Mouse (Mus musculus) ovary, postnatal 14 days (tissue): ENCODE results near the gene Zfp867.
A peak's percentile ranks its signal among the peaks of the same experiment; 100 is the strongest.

Experiments
- DNase-seq: peaks from one replicate; pipeline ENCODE4 v3.0.0; 2022; ENCODE audit warnings: low spot score

Zfp867 gene

DNA sequence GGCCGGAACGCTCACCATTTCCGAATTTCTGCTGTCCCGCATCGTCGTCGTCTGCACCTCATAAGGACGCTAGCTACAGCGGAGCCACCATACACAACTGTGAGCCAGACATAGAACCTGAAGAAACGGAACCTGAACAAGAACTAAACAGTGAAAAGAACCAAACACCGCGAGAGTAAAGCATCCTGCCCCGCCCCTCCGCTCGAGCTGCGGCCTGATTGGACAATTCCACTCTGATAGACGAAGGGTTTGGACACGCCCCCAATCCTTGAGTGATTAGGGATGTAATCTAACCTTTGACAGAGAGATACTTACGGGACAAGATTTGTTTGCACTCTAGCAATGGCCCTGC is at the start of gene Zfp867:
Zfp867 (minus strand) TSS at position 149 of the 352 bp plus-strand sequence.
- peak; percentile 83 for DNase-seq

DNA sequence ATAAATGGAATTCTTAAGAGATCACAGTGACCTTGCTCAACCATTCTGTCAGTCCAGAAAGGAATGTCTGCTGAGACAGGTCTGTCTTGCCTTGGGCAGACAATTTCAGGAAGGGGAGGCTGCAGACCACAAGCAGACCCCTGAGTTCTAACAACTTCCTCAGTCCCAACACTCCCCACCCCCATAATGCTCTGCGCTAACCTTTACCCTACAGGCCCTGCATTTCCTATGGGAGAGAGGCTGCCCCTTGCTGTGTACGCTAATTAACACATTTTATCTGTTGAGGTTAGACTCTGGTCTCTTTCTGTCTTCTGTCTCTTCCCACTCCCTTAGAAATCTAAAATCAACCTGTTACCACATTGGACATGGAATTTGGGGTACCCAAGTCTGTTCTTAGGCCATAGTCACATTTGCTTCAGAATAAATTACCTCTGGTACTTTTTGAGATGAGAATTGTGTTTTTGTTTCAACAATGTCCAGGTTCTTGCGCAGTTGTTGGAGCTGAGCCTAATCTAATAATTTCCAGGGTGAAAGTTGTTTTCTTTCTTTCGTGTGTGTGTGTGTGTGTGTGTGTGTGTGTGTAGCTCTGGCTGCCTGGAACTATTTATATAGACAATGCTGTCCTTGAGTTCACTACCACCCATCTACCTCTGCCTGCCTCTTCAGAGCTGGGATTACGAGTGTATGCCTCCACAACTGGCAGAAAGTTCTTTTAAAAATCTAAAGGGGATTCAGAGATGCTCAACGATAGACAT is 47.6 kb upstream of the Zfp867 start:
- no peak for DNase-seq

DNA sequence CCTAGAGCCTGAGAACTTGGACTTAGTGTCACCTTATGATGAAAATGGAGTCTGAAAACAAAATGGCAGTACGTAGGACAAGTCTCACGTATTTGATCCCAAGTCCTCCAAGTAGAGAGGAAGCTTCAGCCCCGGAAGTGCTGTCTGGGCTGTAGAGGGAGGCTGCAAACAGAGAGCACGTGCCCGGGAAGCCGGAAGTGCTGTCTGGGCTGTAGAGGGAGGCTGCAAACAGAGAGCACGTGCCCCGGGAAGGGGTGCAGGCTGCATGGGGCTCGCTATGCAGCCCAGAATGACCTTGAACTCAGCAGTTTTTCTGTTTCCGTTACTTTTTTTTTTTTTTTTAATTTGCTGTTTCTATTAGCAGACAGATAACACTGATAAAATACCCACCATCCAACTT is 46.0 kb upstream of the Zfp867 start:
- DNase-seq, result no peak

DNA sequence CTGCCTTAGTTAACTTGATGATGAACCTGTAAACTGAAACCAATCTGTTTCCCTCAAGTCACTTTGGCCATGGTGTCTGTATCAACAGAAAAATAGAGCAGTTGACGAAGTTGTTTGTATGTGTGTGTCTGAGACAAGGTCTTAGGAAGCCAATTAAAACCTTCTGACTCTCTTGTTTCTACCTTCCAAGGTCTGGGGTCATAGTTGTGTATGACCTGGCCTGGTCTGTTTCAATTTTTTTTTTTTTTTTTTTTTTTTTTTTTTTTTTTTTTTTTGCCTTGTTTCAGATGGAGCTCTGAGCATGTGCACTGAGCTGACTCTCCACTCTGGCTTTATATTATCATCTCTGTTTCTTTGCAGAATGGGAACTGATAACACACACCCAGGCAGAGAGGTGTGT is 45.2 kb upstream of the Zfp867 start:
- DNase-seq, result no peak

DNA sequence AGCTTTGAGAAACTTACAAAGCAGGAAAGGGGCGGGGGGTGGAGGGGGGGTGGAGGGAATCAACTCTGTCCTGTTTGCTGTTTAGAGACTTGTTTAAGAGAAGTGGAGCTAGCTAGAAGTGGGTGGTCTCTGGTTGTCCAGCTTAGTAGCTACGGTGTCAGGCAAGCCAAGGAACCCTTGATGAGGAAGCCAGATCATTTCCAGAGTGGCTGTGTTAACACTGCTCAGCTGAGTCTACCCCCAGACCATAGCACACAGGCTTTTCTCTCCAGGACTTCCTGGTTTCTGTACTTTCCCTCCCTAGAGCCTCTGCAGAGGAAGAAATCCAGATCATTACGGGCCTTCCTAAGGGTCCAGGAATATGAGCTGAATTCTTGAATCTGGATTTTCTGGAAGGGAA is 42.5 kb upstream of the Zfp867 start:
- no peak for DNase-seq

DNA sequence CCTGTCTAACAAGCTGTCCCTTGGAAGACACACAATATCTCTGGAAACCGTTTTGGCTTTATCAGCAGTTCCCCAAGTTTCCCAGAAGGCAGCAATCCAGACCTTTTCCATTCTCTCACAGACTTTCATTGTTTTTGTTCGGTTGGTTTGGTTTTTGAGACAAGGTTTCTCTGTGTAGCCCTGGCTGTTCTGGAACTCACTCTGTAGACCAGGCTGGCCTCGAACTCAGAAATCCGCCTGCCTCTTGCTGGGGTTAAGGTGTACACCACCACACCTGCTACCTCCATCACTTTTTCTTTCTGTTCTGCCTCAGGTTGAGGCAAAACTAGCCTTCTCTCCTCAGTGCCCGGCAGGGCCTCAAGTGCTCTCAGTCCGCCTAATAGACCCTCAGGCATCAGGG is 42.1 kb upstream of the Zfp867 start:
- DNase-seq, result no peak

DNA sequence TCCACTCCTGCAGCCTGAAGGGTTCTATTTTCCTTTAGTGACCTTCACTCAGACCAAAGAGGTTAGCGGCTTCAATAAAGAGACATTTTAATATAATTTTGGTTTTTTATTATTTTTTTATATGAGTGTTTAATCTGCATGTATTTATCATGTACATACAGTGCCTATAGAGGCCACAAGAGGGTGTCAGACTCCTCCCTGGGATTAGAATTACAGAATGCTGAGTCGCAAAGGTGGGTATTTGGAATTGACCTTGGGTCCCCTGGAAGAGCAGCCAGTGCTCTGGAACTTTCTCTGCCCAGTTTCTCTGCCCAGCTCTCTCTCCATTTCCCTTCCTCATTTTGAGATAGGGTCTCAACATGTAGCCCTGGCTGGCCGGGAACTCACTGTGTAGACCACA is 41.3 kb upstream of the Zfp867 start:
- no peak for DNase-seq

DNA sequence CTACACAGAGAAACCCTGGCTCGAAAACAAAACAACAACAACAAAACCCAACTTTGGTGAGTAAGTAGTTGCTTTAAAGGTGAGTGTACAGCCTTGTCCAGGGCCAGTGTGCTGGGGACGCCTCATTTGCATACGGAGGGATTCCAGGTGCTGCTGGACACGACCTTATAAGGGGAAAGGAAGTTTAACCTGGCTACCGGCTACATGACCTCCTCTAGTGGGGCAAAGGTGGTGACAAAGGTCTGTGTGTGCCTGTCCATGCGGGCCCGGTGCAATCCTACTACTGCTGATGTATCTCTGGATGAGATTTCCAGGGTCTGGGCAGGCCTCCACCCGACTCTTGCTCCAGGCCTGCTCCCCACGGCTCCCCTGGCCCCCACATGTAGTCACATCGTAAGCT is 40.5 kb upstream of the Zfp867 start:
- DNase-seq, result no peak

DNA sequence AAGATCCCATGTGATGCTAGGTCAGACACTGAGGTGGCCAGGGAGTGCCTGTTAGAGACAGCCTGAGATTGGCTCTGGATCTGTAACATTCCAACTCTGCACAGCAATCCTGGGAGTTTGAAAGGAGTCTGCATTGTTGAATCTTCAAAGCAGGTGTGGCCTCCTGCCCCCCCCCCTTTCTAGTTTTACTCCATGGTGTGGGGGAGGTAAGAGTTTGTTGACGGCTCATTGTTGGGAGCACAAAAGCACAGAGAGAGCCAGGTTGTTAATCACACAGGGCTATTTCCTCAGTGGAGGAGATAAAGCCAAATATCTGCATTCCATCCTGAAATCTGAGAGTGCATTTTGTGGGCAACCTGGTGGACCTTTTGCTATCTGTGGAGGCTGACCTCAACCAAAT is 39.3 kb upstream of the Zfp867 start:
- no peak for DNase-seq

DNA sequence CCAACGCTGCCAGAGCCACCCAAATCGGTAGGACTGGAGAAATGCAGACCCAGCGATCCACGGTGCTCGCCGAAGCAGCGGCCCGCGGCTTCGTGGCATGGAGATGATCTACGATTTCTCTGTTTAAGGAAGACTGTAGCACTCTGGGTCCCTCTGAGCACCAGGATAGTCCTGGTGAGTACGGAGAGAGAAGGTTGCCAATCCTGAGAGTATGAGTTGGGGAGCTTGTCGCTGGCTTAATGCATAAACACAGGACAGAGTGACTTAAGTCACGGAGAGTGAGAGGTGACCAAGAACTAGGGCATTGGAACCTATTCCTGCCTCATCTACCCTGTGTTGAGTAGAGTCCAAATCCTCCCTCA is 34.4 kb upstream of the Zfp867 start:
- DNase-seq, result no peak

DNA sequence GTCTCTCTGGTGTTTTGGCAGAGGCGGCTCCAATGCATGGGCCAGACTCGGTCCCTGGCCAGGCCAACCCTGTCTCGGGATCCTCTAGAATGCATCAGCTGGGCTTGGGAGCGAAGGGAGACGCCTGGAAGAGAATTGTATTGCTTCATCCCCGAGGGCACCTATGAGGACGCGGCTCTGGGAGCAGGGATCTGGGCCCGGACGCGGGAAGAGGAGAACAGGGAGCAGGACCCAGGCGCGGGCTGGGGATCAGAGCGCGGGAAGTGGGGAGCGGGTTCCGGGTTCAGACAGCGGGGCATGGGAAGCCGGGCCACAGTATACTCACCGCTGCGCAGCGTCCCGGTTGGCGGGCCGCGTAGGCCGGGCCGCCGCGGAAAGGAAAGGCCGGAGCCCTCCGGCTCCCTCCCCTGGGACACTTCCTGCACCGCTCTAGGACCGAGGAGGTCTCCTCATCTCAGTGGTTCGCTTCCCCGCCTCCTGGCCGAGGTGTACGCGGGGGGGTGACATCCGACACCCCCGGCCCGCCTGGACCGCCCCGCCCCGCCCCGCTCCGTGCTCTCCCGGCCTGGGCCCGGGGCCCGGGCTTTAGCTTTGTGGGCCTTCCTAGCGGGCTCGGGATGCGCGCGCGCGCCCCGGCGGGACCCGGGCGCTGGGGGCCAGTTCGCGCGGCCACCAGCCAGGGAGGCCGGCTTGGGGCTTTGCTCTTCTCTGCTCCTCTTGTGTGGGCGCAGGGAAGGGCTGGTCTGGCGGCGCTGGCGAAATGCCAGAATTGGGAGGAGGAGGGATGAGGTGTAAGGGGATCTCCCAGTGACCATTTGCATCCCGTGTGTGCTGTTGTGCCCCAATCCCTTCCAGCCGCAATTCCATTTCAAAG is 33.8 kb upstream of the Zfp867 start:
- peak; percentile 88 for DNase-seq

DNA sequence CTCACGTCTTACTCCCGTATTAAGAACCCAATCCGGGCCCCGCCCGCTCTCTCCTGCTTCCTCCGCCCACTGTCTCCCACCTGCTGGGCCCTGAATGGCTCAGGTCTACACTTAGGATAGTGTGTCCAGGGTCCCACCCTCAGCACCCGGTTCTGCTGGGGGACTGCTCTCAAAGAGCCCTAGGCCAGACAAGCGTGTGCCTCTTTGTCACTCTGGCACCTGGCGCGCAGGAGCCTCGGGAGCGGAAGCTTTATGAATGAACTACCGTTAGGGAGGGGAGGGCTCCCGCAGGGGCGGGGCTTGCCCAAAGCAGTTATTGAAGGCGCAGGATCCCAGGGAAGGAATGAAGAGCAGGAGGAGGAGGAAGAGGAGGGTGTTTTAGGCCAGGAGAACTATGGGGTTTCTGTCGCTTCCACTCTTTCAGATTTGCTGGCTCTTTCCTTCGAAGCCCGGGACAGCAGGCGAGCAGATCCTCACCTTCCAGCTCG is 33.1 kb upstream of the Zfp867 start:
- DNase-seq, result peak; percentile 29

DNA sequence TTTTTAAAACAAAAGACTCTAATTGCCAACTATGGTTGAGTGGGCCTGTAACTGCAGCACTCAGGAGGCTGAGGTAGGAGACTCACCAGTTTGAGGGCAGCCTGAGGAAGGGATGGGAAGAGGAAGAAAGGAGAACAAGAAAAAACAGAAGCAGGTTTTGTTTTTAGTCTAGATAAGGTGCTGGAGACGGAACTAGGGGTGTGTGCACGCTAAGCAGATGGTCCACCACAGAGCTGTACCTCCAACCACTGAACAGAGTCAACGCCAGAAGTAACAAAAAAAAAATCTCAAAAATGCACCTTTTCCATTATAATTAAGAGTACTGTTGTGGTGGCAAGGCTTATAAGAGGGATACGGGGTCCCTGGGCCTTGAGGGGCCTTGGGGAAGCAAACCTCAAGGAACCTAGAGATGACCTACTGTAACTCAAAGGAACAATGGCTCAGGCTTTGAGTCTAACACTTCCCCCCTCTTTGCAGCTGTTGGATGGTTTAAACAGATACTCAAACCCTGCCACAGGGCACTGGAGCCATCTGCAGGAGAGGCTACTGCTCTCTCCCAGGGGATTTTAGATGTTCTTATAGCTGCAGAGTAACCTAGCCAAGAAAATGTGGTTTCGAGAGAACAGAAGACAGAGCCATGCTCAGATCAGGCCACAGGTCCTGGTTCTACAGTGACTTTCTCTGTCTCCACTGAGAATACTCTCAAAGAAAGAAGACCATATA is 29.9 kb upstream of the Zfp867 start:
- no peak for DNase-seq

DNA sequence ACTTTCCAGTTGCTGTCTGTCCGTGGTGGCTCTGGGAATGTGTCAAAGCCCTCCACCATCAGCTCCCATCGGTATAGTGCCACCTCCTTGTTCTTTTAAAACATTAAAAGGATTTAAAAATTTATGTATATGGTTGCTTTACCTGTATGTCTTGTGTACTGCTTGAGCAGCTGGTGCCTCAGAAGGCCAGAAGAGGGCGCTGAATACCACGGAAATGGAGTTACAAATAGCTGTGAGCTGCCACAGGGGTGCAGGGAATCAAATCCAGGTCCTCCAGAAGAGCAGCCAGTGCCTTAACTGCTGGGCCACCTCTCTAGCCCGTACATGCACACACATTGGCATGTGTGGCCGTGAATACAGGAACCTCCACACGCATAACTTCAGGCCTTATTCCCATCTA is 25.5 kb upstream of the Zfp867 start:
- no peak for DNase-seq

DNA sequence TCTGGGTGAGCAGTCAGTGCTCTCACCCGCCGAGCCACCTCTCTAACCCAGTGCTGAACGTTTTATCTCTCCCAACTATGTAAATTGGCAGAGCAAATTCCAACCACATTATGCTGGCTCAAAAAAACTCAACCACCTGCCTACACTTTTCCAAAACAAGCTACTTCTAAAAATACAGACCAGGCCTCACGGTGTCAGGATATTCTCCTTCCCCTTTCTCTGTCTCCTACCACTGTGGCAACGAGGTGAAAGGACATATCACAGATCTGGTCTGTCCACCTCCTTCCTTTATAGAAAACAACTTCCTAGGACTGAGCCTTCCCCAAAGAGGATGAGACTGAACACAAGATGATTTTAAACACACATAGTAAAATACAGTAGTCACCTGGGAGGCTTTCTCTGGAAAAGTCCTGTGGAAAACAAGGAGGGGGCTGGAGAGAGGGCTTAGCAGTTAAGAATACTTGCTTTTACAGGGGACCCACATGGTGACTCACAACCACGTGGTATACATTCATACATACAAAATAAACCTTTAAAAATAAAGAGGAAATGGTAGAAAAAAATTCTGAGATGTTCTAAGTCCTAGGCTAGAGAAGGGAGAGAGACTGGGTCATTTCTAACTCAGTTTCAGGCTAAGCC is 24.5 kb upstream of the Zfp867 start:
- DNase-seq, result no peak

DNA sequence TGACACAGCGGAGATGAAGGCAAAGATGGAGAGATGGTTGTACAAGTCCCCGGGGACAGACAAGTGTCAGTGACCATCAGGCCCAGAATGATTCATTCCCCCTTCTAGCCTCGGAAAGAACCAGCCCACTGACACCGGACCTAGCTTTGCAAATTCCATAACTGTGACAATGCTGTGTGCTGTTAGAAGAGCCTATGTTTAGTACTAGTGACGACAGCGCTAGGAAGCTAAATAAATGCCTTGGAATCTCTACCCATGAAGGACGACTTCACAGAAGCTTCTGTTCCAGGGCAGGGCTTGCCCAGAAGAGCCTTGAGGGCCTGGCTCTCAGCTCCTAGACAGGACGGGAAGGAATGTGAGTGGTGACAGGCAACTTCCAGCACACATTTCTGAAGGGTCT is 13.9 kb upstream of the Zfp867 start:
- no peak for DNase-seq

DNA sequence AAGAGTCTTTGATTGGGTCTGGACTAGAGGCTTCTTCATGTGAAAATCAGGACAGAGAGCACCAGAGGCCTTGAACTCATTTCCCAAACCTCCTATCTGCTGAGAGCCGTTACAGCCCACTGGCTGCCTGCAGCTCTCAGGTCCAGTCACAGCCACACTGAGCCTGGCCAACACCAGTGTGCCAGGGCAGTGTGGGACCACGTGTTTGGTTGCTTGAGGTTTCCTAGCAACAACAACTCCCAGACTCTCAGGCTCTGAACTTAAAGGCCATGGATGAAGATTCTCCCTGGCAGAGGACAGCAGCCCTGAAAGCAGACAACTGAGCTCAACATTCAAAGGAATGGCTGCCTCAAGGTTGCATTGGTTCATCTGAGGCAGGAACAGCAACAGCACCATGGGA is 13.4 kb upstream of the Zfp867 start:
- no peak for DNase-seq

DNA sequence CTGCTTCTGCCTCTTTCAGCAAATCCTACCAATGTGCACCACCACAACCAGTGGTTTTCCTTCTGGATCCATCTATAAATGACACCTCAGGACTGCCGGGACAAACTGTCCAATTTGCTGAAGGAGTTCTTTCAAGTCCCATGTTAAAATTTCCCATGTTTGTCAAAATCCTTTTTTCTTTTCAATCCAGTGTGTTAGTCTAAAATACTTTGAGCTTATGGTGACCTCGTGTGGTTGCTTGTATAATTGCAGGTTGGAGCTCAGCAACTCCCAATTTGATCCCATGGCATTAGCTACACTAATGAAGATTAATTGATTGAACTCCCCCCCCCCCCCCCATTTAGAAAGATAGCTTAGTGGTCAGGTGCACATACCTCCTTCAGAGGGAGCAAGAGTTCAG is 10.9 kb upstream of the Zfp867 start:
- peak; percentile 60 for DNase-seq

DNA sequence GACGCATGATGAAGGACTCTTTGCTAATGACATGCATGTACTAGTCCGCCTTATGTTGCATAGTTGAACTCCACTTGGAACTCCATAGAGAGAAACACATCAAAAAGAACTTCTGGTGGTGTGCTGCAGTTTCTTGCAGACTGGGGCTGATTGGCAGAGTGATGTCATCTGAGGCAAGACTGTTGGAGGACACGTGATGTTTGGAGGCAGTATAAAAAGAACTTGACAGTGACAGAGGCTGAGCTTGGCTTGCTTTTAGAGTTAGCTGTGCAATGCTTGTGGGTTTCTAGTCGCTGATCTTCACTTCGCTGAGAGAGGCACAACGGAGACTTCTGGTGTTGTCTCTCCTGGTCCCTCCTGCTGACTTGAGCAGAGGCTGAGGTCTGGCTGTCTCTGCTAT is 5.0 kb upstream of the Zfp867 start:
- no peak for DNase-seq

DNA sequence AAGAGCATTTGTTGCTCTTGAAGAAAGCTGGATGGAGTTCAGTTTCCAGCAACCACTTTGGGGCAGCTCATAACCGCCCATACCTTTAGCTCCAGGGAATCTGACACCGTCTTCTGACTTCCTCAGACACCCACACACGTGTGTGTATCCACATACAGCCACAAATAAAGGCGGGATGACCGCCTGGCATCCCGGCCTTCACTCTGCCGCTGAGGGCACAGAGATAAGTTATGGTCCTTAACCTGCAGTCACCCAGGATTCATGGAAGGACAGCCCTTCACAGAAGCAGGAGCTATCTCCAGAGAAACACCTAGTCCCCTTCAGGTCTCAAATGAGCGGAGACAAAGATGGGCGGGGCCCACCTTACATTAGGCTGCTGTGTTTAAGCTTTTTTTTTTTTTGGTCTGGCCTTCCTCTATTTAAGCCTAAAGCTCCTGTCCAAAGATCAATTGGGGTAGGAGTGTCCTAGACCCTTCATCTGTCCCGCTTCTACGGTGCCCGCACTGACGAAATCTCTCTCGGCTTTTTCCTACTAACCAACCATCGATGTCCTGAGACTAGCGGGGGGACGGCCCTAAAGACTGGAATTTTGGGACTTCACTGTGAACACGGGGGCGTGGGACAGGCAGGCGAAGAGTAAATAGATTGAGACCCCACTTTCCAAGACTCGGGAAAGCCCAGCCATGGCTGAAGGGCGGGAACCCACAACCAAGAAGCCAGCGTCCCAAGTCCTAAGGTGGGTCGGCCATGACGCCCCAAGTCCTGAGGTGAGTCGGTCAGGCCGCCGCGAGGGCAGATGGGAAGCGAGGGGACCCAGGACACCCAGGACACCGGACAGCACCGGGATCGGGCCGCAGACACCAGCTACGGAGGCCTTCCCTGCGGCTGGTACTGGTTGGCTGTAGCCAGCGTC is 605 bp downstream of the Zfp867 start:
- no peak for DNase-seq

DNA sequence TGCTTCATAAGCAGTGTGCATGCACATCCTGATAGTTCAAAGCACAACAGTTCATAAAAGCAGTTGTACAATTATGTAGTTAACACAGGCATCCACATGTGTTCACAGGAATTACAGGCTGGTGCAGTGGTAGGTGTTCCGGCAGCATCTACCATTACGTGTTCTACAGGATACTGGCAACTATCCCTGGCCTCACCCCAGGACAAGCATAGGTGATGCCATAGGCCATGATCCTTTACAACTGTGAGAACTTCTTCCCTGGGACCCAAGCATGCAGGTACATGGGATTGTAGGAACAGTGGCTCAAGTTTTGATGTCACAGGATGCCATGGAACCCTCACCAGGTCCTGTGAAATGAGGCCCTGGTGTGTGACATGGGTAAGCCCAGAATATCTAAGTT is 11.8 kb downstream of the Zfp867 start:
- no peak for DNase-seq
